Mouse (Mus musculus): ENCODE measurements around the gene Sspn.

GRCm38 (mm10) chr6:146014312-146014711, 82.9 kb downstream of the Sspn start:
- TF ChIP-seq CTCF (IDR thresholded peaks at IDR 0.05; ENCODE audit: low read depth) (no peak), EP300 (IDR thresholded peaks at IDR 0.05; ENCODE audit: low read depth) (no peak)
